Mouse (Mus musculus): ENCODE measurements around the gene Vil1.
A peak's percentile ranks its signal among the peaks of the same experiment; 100 is the strongest.
"Not testable (repeated sequence)": the region's sequence is repeated elsewhere in the genome, so short reads cannot be mapped to it uniquely, and the experiment has no call there.

The Vil1 gene

GRCm38 (mm10) chr1:74386714-74387385 lies 22.3 kb upstream of the Vil1 start:
- DNase-seq (ENCODE audit: low read depth, low spot score), result peak; percentile 93

GRCm38 (mm10) chr1:74387386-74387988 lies 21.7 kb upstream of the Vil1 start:
- no peak for DNase-seq (ENCODE audit: low read depth, low spot score)

GRCm38 (mm10) chr1:74388398-74388920 lies 20.7 kb upstream of the Vil1 start:
- DNase-seq (ENCODE audit: low read depth, low spot score), result no peak

- DNase-seq (ENCODE audit: low read depth, low spot score), result no peak
These were observed 19.3 kb upstream of the Vil1 start for GRCm38 (mm10) chr1:74389831-74390286.

GRCm38 (mm10) chr1:74390287-74390906 lies 18.8 kb upstream of the Vil1 start:
- no peak for DNase-seq (ENCODE audit: low read depth, low spot score)

GRCm38 (mm10) chr1:74390924-74391748 lies 18.0 kb upstream of the Vil1 start, which contains the start of gene Ctdsp1:
Gene Ctdsp1, plus strand, starts transcription at chr1:74391509.
- peak; percentile 70 for DNase-seq (ENCODE audit: low read depth, low spot score)

- DNase-seq (ENCODE audit: low read depth, low spot score), result no peak
These were observed 17.2 kb upstream of the Vil1 start for GRCm38 (mm10) chr1:74391844-74392441.

- DNase-seq (ENCODE audit: low read depth, low spot score), result no peak
These were observed 16.7 kb upstream of the Vil1 start for GRCm38 (mm10) chr1:74392446-74392994.

- no peak for DNase-seq (ENCODE audit: low read depth, low spot score)
These were observed 16.2 kb upstream of the Vil1 start for GRCm38 (mm10) chr1:74393010-74393409.

- no peak for DNase-seq (ENCODE audit: low read depth, low spot score)
These were observed 15.5 kb upstream of the Vil1 start for GRCm38 (mm10) chr1:74393697-74394096.

GRCm38 (mm10) chr1:74394311-74394710 lies 14.9 kb upstream of the Vil1 start:
- no peak for DNase-seq (ENCODE audit: low read depth, low spot score)

GRCm38 (mm10) chr1:74394858-74395257 lies 14.3 kb upstream of the Vil1 start:
- no peak for DNase-seq (ENCODE audit: low read depth, low spot score)

- DNase-seq (ENCODE audit: low read depth, low spot score), result no peak
These were observed 13.9 kb upstream of the Vil1 start for GRCm38 (mm10) chr1:74395290-74395689.

GRCm38 (mm10) chr1:74396456-74397222 lies 12.5 kb upstream of the Vil1 start:
- not testable (repeated sequence) for DNase-seq (ENCODE audit: low read depth, low spot score)

GRCm38 (mm10) chr1:74397268-74397918 lies 11.8 kb upstream of the Vil1 start:
- DNase-seq (ENCODE audit: low read depth, low spot score), result peak; percentile 89

GRCm38 (mm10) chr1:74397919-74398451 lies 11.2 kb upstream of the Vil1 start:
- DNase-seq (ENCODE audit: low read depth, low spot score), result no peak

GRCm38 (mm10) chr1:74400531-74400930 lies 8.6 kb upstream of the Vil1 start:
- DNase-seq (ENCODE audit: low read depth, low spot score), result no peak

- no peak for DNase-seq (ENCODE audit: low read depth, low spot score)
These were observed 8.0 kb upstream of the Vil1 start for GRCm38 (mm10) chr1:74401015-74401702.

GRCm38 (mm10) chr1:74404206-74404605 lies 5.0 kb upstream of the Vil1 start:
- no peak for DNase-seq (ENCODE audit: low read depth, low spot score)

Data from WW6 (cell line).